In genomic region chr5:53172908-53173307, GRCm38 (mm10) we compare ENCODE assay signal across 23 mouse cellular contexts. TPM values are rescaled to one million over a fixed set of nuclear protein-coding genes. Genes with fewer than 3 reads are reported as not detected.
A peak's percentile ranks its signal among the peaks of the same experiment; 100 is the strongest.
DNase-seq lines count a peak whose midpoint lies in the region; ATAC-seq and TF ChIP-seq lines count a peak whose summit lies in the region.
"Had no signal": no experiment of that assay in that cellular context is flagged by ENCODE, and none has a peak within 500 bp of the region (broad histone marks: within the 10 kb centered on the region; RNA-seq: fewer than 3 reads in every experiment).

No protein-coding gene starts in this region.

- no peaks in the 10 kb centered on the region for H3K4me1 ChIP-seq in liver, embryonic 16.5 days (ENCODE audit: control insufficient read depth, low read depth, low read length)
- H3K4me1 ChIP-seq in liver, embryonic 11.5 days (replicated peaks; ENCODE audit: control insufficient read depth, insufficient read depth, low read length): no peaks in the 10 kb centered on the region
- H3K4me1 ChIP-seq in kidney, postnatal 0 days (replicated peaks; ENCODE audit: insufficient read depth, low read length): no peaks in the 10 kb centered on the region
- H3K4me1 ChIP-seq: hindbrain, embryonic 12.5 days; limb, embryonic 13.5 days; liver, embryonic 15.5 days had no signal

- no peaks in the 10 kb centered on the region for H3K27me3 ChIP-seq in liver, embryonic 16.5 days (ENCODE audit: control insufficient read depth, insufficient read depth, low read depth, low read length)
- no peaks in the 10 kb centered on the region for H3K27me3 ChIP-seq in liver, embryonic 11.5 days (replicated peaks; ENCODE audit: control insufficient read depth, insufficient read depth, low read length)
- no peaks in the 10 kb centered on the region for H3K27me3 ChIP-seq in kidney, postnatal 0 days (ENCODE audit: insufficient read depth, low read length)
- H3K27me3 ChIP-seq: forebrain, embryonic 13.5 days; heart, embryonic 13.5 days; hindbrain, embryonic 12.5 days; limb, embryonic 13.5 days; liver, embryonic 15.5 days had no signal

- peak; percentile 30; the same call in 1 of the 2 replicates for ATAC-seq in liver, embryonic 16.5 days (ENCODE audit: low read depth)
- no peak for ATAC-seq in liver, embryonic 11.5 days (replicated peaks; ENCODE audit: low FRiP score)
- peak; percentile 83 for ATAC-seq in kidney, postnatal 0 days (replicated peaks; ENCODE audit: low FRiP score, low read depth)
- ATAC-seq: activated CD4-positive, CD25-positive, alpha-beta regulatory T cell, adult 4 months; forebrain, embryonic 13.5 days; midbrain, embryonic 16.5 days had no signal

- DNase-seq in cerebellum, adult 11-12 months: peak; percentile 65
- no peak for DNase-seq in cerebellum, postnatal 14 days
- no peak for DNase-seq in liver, embryonic 11.5 days (ENCODE audit: low spot score)
- peak; percentile 9 for DNase-seq in kidney, postnatal 0 days (ENCODE audit: low spot score)
- DNase-seq in yolk sac, embryonic 10.5 days (ENCODE audit: low spot score): peak; percentile 50
- no peak for DNase-seq in adrenal gland, postnatal 10 days
- no peak for DNase-seq in layer of hippocampus, adult 9-11 months
- DNase-seq: adrenal gland, postnatal 14 days; cerebellum, adult 11 months; gastrocnemius, postnatal 25 days; heart, adult 18-20 months; layer of hippocampus, postnatal 36 days; lung, postnatal 4 days; thymus, postnatal 14 days had no signal

- 48% methylated on average over 7 of the region's 7 CpGs for WGBS in liver, embryonic 16.5 days (ENCODE audit: insufficient replicate concordance)
- 70% methylated on average over 7 of the region's 7 CpGs for WGBS in liver, embryonic 11.5 days
- 70% methylated on average over 7 of the region's 7 CpGs for WGBS in kidney, postnatal 0 days

- no peak overlapping the region for H3K9ac ChIP-seq in liver, embryonic 16.5 days (ENCODE audit: low read depth, low read length)
- no peak overlapping the region for H3K9ac ChIP-seq in liver, embryonic 11.5 days (ENCODE audit: low read depth, low read length)
- H3K9ac ChIP-seq in kidney, postnatal 0 days (ENCODE audit: low read depth, low read length): no peak overlapping the region
- H3K9ac ChIP-seq: forebrain, embryonic 13.5 days; heart, embryonic 13.5 days; hindbrain, embryonic 12.5 days; limb, embryonic 13.5 days; liver, embryonic 15.5 days had no signal

- H3K36me3 ChIP-seq in liver, embryonic 16.5 days (ENCODE audit: control insufficient read depth, insufficient read depth): no peaks in the 10 kb centered on the region
- no peaks in the 10 kb centered on the region for H3K36me3 ChIP-seq in liver, embryonic 11.5 days (ENCODE audit: control insufficient read depth, insufficient read depth, low read length)
- H3K36me3 ChIP-seq in kidney, postnatal 0 days (ENCODE audit: insufficient read depth, low read length): no peaks in the 10 kb centered on the region
- H3K36me3 ChIP-seq: heart, embryonic 13.5 days; hindbrain, embryonic 12.5 days; limb, embryonic 13.5 days; liver, embryonic 15.5 days had no signal

- H3K27ac ChIP-seq in liver, embryonic 16.5 days (ENCODE audit: low read length): no peak overlapping the region
- H3K27ac ChIP-seq in liver, embryonic 11.5 days (ENCODE audit: low read depth, low read length): no peak overlapping the region
- H3K27ac ChIP-seq in kidney, postnatal 0 days: peak overlapping the region; percentile 54; the same call in 1 of the 2 replicates
- H3K27ac ChIP-seq: forebrain, embryonic 13.5 days; heart, embryonic 13.5 days; hindbrain, embryonic 12.5 days; limb, embryonic 13.5 days; liver, embryonic 15.5 days had no signal

- H3K9me3 ChIP-seq in liver, embryonic 16.5 days (replicated peaks; ENCODE audit: control insufficient read depth, low read length): no peaks in the 10 kb centered on the region
- no peaks in the 10 kb centered on the region for H3K9me3 ChIP-seq in liver, embryonic 11.5 days (ENCODE audit: control insufficient read depth, low read length)
- H3K9me3 ChIP-seq in kidney, postnatal 0 days (replicated peaks; ENCODE audit: low read length): no peaks in the 10 kb centered on the region
- H3K9me3 ChIP-seq: forebrain, embryonic 13.5 days; heart, embryonic 13.5 days; hindbrain, embryonic 12.5 days; limb, embryonic 13.5 days; liver, embryonic 15.5 days had no signal

- H3K4me2 ChIP-seq in liver, embryonic 16.5 days (ENCODE audit: low read depth, low read length): no peak overlapping the region
- no peak overlapping the region for H3K4me2 ChIP-seq in liver, embryonic 11.5 days
- H3K4me2 ChIP-seq in kidney, postnatal 0 days (ENCODE audit: low read length): no peak overlapping the region
- H3K4me2 ChIP-seq: forebrain, embryonic 13.5 days; heart, embryonic 13.5 days; hindbrain, embryonic 12.5 days; limb, embryonic 13.5 days; liver, embryonic 15.5 days had no signal

- TF ChIP-seq CTCF in kidney, postnatal 0 days (IDR thresholded peaks at IDR 0.05; ENCODE audit: low read depth): no peak

- H3K4me3 ChIP-seq in liver, embryonic 16.5 days (ENCODE audit: low read depth, low read length): no peak overlapping the region
- no peak overlapping the region for H3K4me3 ChIP-seq in liver, embryonic 11.5 days (ENCODE audit: low read depth, low read length)
- no peak overlapping the region for H3K4me3 ChIP-seq in kidney, postnatal 0 days (replicated peaks; ENCODE audit: low read depth, low read length)
- H3K4me3 ChIP-seq: forebrain, embryonic 13.5 days; heart, embryonic 13.5 days; hindbrain, embryonic 12.5 days; limb, embryonic 13.5 days; liver, embryonic 15.5 days; myocyte had no signal

RNA-seq across cellular contexts. Expression of gene Sel1l3, which starts 40.8 kb away (rescaled TPM):
- 0.21 TPM in 1 of 2 replicates, not detected in the other for polyA plus RNA-seq in liver, embryonic 16.5 days (2015; fragmentation: Nextera tagmentation; extraction: Ambion mirVana)
- 0.27 and 0.52 TPM in 2 replicates for polyA plus RNA-seq in liver, embryonic 11.5 days (2014; fragmentation: Nextera tagmentation; extraction: Ambion mirVana)
- polyA plus RNA-seq in kidney, postnatal 0 days (2015; fragmentation: Nextera tagmentation; extraction: Ambion mirVana): 11.1 and 11.8 TPM in 2 replicates
- 10 to 100 TPM in 1 of 2 experiments, 1 to 10 TPM in 1; 5.1 to 11.2 TPM for total RNA-seq in adrenal gland, postnatal 10 days (2021)
- polyA plus RNA-seq: activated CD4-positive, CD25-positive, alpha-beta regulatory T cell, adult 4 months had no signal

Comparison
In these comparisons a context has a peak if more than half of its experiments do, and no peak if none do; other contexts are left out.
1. DNase-seq: peak in cerebellum, adult 11-12 months (single experiment), kidney, postnatal 0 days (single experiment) and yolk sac, embryonic 10.5 days (single experiment); none in cerebellum, postnatal 14 days (0 of 2), liver, embryonic 11.5 days (single experiment), adrenal gland, postnatal 10 days (single experiment) and layer of hippocampus, adult 9-11 months (single experiment).